Mouse (Mus musculus): ENCODE data around the gene Sostdc1. TPM values are rescaled to one million over a fixed set of nuclear protein-coding genes. Genes with fewer than 3 reads are reported as not detected.
A peak's percentile ranks its signal among the peaks of the same experiment; 100 is the strongest.

Gene Sostdc1
- polyA plus RNA-seq, 1 experiment from 2014 or later, result 6.0 TPM

DNA sequence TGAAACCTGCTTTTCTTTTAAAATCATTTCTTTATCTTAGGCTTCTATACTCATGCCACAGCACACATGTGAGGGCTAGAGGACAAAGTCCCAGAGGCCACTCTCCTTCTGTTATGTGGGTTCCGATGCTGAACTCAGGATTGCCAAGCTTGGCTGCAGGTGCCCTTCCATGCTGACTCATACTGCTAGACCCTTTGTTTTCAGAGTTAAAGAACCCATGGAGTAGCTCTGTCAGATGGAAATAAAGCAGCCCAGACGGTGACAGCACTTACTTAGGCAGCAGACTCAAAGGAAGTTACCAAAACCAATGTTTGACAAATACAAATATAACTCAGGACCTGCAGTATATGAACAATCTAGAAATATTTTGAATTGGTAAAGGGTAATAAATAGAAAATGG, 924 bp upstream of the Sostdc1 start:
- Histone ChIP-seq H3K4me3 (ENCODE audit: low read length) (no peak overlapping the region), H3K4me1 (ENCODE audit: control insufficient read depth, insufficient read depth, low read length) (no peaks in the 10 kb centered on the region), H3K4me2 (ENCODE audit: low read depth, low read length) (no peak overlapping the region), H3K9ac (ENCODE audit: low read depth, low read length) (no peak overlapping the region), H3K27ac (ENCODE audit: low read length) (no peak overlapping the region), H3K27me3 (replicated peaks; ENCODE audit: control insufficient read depth, insufficient read depth, low read length) (no peaks in the 10 kb centered on the region), H3K9me3 (ENCODE audit: control insufficient read depth, low read length) (no peaks in the 10 kb centered on the region), H3K36me3 (ENCODE audit: control insufficient read depth, insufficient read depth, low read length) (no peaks in the 10 kb centered on the region)
- WGBS, result 38% methylated on average over 2 of the region's 2 CpGs
- no peak for ATAC-seq

DNA sequence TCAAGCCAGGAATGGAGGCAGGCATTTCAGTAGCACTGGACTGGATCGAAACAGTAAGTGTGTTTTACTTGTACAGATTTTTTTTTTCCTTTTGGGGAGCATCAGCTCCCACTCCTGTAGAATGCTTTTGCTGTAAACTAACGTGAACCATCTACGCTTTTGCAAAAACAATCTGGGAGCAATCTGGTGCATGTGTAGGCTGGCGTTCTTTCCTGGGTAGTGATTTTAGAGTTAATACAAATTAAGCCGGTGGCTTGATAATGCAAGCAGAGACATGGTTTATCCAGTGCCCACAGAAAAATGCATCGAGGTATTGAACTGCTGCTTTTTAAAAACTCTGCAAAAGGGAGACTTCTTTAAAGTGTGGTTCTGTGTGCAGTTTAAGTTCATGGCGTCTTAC, 507 bp downstream of the Sostdc1 start:
- H3K4me2 ChIP-seq (ENCODE audit: low read depth, low read length), result no peak overlapping the region
- H3K27me3 ChIP-seq (replicated peaks; ENCODE audit: control insufficient read depth, insufficient read depth, low read length), result no peaks in the 10 kb centered on the region
- H3K9ac ChIP-seq (ENCODE audit: low read depth, low read length), result 0 out of 2 replicates have a peak overlapping the region, but pooled peaks have one; percentile 19
- H3K4me1 ChIP-seq (ENCODE audit: control insufficient read depth, insufficient read depth, low read length), result no peaks in the 10 kb centered on the region
- H3K27ac ChIP-seq (ENCODE audit: low read length), result no peak overlapping the region
- 67% methylated on average over 7 of the region's 7 CpGs for WGBS
- peak overlapping the region; percentile 22 for H3K4me3 ChIP-seq (ENCODE audit: low read length)
- ATAC-seq, result no peak
- no peaks in the 10 kb centered on the region for H3K9me3 ChIP-seq (ENCODE audit: control insufficient read depth, low read length)
- no peaks in the 10 kb centered on the region for H3K36me3 ChIP-seq (ENCODE audit: control insufficient read depth, insufficient read depth, low read length)

DNA sequence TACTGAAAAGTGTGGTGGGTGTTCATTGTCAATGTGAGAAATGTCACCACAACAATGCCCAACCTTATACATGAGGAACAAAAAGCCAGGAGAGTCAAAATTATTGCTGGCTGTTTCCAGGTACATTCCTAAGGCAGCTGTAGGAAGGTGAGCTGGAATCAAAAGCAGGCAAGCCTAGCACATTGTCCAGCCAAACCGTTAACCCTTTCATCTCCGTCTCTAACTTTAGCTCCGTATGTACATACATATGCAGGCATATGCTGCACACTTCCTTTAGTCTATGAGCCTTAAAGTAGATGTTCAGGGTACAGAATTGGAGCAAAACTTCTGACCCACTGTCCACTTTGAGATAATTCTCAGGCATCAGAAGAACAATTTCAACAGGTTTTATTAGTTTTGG, 1.6 kb downstream of the Sostdc1 start:
- no peak overlapping the region for H3K4me2 ChIP-seq (ENCODE audit: low read depth, low read length)
- no peak for ATAC-seq
- no peaks in the 10 kb centered on the region for H3K27me3 ChIP-seq (replicated peaks; ENCODE audit: control insufficient read depth, insufficient read depth, low read length)
- H3K4me1 ChIP-seq (ENCODE audit: control insufficient read depth, insufficient read depth, low read length), result no peaks in the 10 kb centered on the region
- 83% methylated on average over 3 of the region's 3 CpGs for WGBS
- no peak overlapping the region for H3K27ac ChIP-seq (ENCODE audit: low read length)
- no peaks in the 10 kb centered on the region for H3K36me3 ChIP-seq (ENCODE audit: control insufficient read depth, insufficient read depth, low read length)
- no peak overlapping the region for H3K4me3 ChIP-seq (ENCODE audit: low read length)
- no peak overlapping the region for H3K9ac ChIP-seq (ENCODE audit: low read depth, low read length)
- no peaks in the 10 kb centered on the region for H3K9me3 ChIP-seq (ENCODE audit: control insufficient read depth, low read length)

DNA sequence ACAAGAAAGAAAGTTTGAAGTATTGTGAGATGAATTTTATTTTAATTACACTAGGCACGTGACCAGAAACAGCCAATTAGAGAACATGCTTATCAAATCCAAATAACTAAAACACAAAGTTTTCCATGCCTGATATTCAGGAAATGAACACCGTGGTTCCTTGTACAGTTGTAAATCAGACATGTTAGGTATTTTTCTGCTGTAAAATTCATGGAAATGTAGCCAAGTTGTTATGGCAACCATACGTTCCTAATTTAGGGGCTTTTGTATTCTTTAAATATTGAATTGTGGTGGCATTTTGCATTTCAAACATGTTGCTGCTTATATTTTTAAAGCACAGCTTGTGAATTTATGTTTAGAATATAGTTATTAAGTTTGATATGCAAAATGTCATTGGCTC, 2.1 kb downstream of the Sostdc1 start:
- ATAC-seq, result no peak
- Histone ChIP-seq H3K9me3 (ENCODE audit: control insufficient read depth, low read length) (no peaks in the 10 kb centered on the region), H3K4me2 (ENCODE audit: low read depth, low read length) (no peak overlapping the region), H3K27me3 (replicated peaks; ENCODE audit: control insufficient read depth, insufficient read depth, low read length) (no peaks in the 10 kb centered on the region), H3K27ac (ENCODE audit: low read length) (no peak overlapping the region), H3K4me1 (ENCODE audit: control insufficient read depth, insufficient read depth, low read length) (no peaks in the 10 kb centered on the region), H3K4me3 (ENCODE audit: low read length) (no peak overlapping the region), H3K36me3 (ENCODE audit: control insufficient read depth, insufficient read depth, low read length) (no peaks in the 10 kb centered on the region), H3K9ac (ENCODE audit: low read depth, low read length) (no peak overlapping the region)
- WGBS, result 72% methylated on average over 3 of the region's 3 CpGs

DNA sequence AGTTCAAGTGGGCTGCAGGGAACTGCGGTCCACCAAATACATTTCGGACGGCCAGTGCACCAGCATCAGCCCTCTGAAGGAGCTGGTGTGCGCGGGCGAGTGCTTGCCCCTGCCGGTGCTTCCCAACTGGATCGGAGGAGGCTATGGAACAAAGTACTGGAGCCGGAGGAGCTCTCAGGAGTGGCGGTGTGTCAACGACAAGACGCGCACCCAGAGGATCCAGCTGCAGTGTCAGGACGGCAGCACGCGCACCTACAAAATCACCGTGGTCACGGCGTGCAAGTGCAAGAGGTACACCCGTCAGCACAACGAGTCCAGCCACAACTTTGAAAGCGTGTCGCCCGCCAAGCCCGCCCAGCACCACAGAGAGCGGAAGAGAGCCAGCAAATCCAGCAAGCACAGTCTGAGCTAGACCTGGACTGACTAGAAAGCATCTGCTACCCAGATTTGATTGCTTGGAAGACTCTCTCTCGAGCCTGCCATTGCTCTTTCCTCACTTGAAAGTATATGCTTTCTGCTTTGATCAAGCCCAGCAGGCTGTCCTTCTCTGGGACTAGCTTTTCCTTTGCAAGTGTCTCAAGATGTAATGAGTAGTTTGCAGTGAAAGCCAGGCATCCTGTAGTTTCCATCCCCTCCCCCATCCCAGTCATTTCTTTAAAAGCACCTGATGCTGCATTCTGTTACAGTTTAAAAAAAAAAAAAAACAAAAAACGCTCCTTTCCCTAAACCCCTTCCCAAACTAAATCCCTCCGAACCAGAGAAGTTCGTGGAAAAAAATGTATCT, 3.3 kb downstream of the Sostdc1 start:
- Histone ChIP-seq H3K36me3 (ENCODE audit: control insufficient read depth, insufficient read depth, low read length) (no peaks in the 10 kb centered on the region), H3K9me3 (ENCODE audit: control insufficient read depth, low read length) (no peaks in the 10 kb centered on the region), H3K4me2 (ENCODE audit: low read depth, low read length) (peak overlapping the region; percentile 89), H3K4me3 (ENCODE audit: low read length) (peak overlapping the region; percentile 52), H3K9ac (ENCODE audit: low read depth, low read length) (peak overlapping the region; percentile 64), H3K27ac (ENCODE audit: low read length) (no peak overlapping the region), H3K4me1 (ENCODE audit: control insufficient read depth, insufficient read depth, low read length) (no peaks in the 10 kb centered on the region), H3K27me3 (replicated peaks; ENCODE audit: control insufficient read depth, insufficient read depth, low read length) (no peaks in the 10 kb centered on the region)
- WGBS, result 3% methylated on average over 30 of the region's 30 CpGs
- ATAC-seq, result peak; percentile 88

DNA sequence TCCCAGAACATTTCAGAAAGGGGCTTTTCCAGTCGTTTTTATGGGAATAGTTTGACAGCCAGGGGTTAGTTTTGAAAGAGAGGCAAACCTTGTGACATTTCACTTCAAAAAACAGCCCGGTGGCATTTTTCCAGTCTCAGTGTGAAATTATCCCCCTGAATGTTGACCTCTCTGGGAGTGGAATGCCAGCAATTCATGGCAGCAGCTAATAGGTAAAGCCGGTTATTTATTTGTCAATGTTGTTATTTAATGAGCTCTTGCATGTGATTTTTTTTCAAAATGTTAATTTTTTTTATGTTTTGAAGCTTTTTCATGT, 3.8 kb downstream of the Sostdc1 start:
- Histone ChIP-seq H3K4me1 (ENCODE audit: control insufficient read depth, insufficient read depth, low read length) (no peaks in the 10 kb centered on the region), H3K27ac (ENCODE audit: low read length) (no peak overlapping the region), H3K4me3 (ENCODE audit: low read length) (no peak overlapping the region), H3K9me3 (ENCODE audit: control insufficient read depth, low read length) (no peaks in the 10 kb centered on the region), H3K36me3 (ENCODE audit: control insufficient read depth, insufficient read depth, low read length) (no peaks in the 10 kb centered on the region), H3K27me3 (replicated peaks; ENCODE audit: control insufficient read depth, insufficient read depth, low read length) (no peaks in the 10 kb centered on the region), H3K4me2 (ENCODE audit: low read depth, low read length) (peak overlapping the region; percentile 89), H3K9ac (ENCODE audit: low read depth, low read length) (no peak overlapping the region)
- 28% methylated on average over 3 of the region's 3 CpGs for WGBS
- no peak for ATAC-seq

DNA sequence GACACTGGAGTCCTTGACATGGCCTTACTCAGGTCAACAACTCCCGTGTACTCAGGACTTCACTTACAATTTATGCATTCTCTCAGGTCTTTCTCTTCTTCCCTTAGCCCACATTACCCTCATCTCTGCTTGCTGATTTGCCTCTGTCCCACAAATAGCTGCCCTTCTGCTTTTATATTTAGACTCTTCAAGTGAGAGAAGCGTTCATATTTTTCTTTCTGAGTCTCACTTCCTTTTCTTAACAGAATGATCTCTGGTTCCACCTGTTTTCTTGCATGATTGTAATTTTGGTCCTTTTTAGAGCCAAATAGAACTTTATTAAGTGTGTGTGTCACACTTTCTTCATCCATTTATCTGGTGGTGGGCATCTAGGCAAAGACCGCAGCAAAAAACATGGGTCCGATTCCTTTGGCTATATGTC, 12.2 kb downstream of the Sostdc1 start:
- ATAC-seq, result no peak
- H3K9ac ChIP-seq (ENCODE audit: low read depth, low read length), result no peak overlapping the region
- no peak overlapping the region for H3K4me3 ChIP-seq (ENCODE audit: low read length)
- no peak overlapping the region for H3K27ac ChIP-seq (ENCODE audit: low read length)
- H3K4me1 ChIP-seq (ENCODE audit: control insufficient read depth, insufficient read depth, low read length), result no peaks in the 10 kb centered on the region
- H3K4me2 ChIP-seq (ENCODE audit: low read depth, low read length), result no peak overlapping the region
- H3K36me3 ChIP-seq (ENCODE audit: control insufficient read depth, insufficient read depth, low read length), result no peaks in the 10 kb centered on the region
- WGBS, result 70% methylated on average over 4 of the region's 4 CpGs
- no peaks in the 10 kb centered on the region for H3K9me3 ChIP-seq (ENCODE audit: control insufficient read depth, low read length)
- H3K27me3 ChIP-seq (replicated peaks; ENCODE audit: control insufficient read depth, insufficient read depth, low read length), result no peaks in the 10 kb centered on the region

DNA sequence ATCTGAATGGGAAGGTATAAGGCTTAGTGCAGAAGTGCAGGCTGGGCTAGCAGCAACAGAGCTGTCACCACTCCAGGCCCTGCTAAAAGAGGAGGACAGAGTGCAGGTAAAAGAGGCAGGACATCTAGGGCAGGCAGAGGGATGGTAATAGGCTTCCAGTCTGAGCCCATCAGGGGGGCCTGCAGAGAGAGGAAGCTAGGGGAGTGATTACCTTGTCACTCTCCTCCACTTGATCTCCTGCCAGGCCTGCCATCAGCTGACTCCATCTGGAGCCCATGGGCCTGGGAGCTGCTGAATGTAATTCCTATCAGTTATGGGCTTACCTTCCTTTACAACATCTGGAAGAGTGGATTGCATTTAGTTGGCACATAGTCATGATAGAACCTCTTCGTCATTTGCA, 18.7 kb downstream of the Sostdc1 start:
- H3K4me3 ChIP-seq (ENCODE audit: low read length), result no peak overlapping the region
- 90% methylated on average over 1 of the region's 1 CpGs for WGBS
- no peak overlapping the region for H3K4me2 ChIP-seq (ENCODE audit: low read depth, low read length)
- H3K4me1 ChIP-seq (ENCODE audit: control insufficient read depth, insufficient read depth, low read length), result no peaks in the 10 kb centered on the region
- no peaks in the 10 kb centered on the region for H3K9me3 ChIP-seq (ENCODE audit: control insufficient read depth, low read length)
- H3K27me3 ChIP-seq (replicated peaks; ENCODE audit: control insufficient read depth, insufficient read depth, low read length), result no peaks in the 10 kb centered on the region
- ATAC-seq, result no peak
- no peaks in the 10 kb centered on the region for H3K36me3 ChIP-seq (ENCODE audit: control insufficient read depth, insufficient read depth, low read length)
- H3K9ac ChIP-seq (ENCODE audit: low read depth, low read length), result no peak overlapping the region
- H3K27ac ChIP-seq (ENCODE audit: low read length), result no peak overlapping the region

DNA sequence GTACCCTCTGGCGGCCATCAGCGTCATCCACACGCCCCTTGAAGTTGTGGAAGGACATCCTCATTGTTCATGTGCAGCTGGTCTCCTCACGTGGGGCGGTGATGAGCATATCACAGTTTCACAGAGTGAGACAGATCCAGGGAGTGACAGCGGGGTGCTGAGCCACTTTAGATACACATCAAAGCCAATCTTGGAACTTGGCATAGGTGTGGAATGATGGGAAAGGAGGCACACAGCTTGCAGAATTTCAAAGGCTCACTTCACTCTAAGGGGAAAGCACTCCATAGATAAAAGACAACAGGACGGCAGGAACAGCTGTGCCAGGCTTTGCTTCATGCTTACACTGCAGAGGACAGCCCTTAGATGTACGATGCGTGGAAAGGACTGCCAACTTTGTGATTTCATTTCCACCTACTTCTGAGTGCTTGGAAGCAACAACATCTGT, 19.9 kb downstream of the Sostdc1 start:
- H3K36me3 ChIP-seq (ENCODE audit: control insufficient read depth, insufficient read depth, low read length), result no peaks in the 10 kb centered on the region
- ATAC-seq, result no peak
- no peaks in the 10 kb centered on the region for H3K9me3 ChIP-seq (ENCODE audit: control insufficient read depth, low read length)
- no peak overlapping the region for H3K27ac ChIP-seq (ENCODE audit: low read length)
- H3K9ac ChIP-seq (ENCODE audit: low read depth, low read length), result no peak overlapping the region
- no peak overlapping the region for H3K4me3 ChIP-seq (ENCODE audit: low read length)
- no peak overlapping the region for H3K4me2 ChIP-seq (ENCODE audit: low read depth, low read length)
- H3K4me1 ChIP-seq (ENCODE audit: control insufficient read depth, insufficient read depth, low read length), result no peaks in the 10 kb centered on the region
- WGBS, result 73% methylated on average over 9 of the region's 9 CpGs
- H3K27me3 ChIP-seq (replicated peaks; ENCODE audit: control insufficient read depth, insufficient read depth, low read length), result no peaks in the 10 kb centered on the region

DNA sequence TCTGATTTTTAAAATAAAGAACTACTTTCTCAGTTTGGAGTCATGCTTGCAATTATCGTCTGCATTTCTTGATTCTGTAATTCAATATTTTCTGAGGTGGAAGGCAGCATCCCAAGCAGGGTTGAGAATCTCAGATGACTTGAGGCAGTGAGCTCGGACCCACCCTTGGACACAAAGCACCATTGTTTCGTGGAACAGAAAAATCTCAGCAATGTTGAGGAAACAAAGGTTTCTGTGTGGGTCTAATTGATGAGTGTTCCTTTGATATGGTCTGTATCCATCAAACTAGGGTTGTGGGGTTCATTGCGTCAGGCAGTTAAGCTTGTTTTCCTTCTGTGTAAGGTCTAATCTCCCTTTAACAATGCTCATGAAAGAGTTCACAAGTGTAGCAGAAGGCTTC, 30.2 kb downstream of the Sostdc1 start:
- H3K27ac ChIP-seq (ENCODE audit: low read length), result no peak overlapping the region
- WGBS, result 73% methylated on average over 4 of the region's 4 CpGs
- H3K9ac ChIP-seq (ENCODE audit: low read depth, low read length), result no peak overlapping the region
- H3K4me3 ChIP-seq (ENCODE audit: low read length), result no peak overlapping the region
- H3K27me3 ChIP-seq (replicated peaks; ENCODE audit: control insufficient read depth, insufficient read depth, low read length), result no peaks in the 10 kb centered on the region
- no peak overlapping the region for H3K4me2 ChIP-seq (ENCODE audit: low read depth, low read length)
- ATAC-seq, result no peak
- H3K4me1 ChIP-seq (ENCODE audit: control insufficient read depth, insufficient read depth, low read length), result no peaks in the 10 kb centered on the region
- no peaks in the 10 kb centered on the region for H3K9me3 ChIP-seq (ENCODE audit: control insufficient read depth, low read length)
- H3K36me3 ChIP-seq (ENCODE audit: control insufficient read depth, insufficient read depth, low read length), result no peaks in the 10 kb centered on the region
